Mouse (Mus musculus): ENCODE data around the gene Pde1a. TPM values are rescaled to one million over a fixed set of nuclear protein-coding genes. Genes with fewer than 3 reads are reported as not detected.

Pde1a gene
- polyA plus RNA-seq, 1 experiment: 19.9 TPM

- Histone ChIP-seq H3K27ac (ENCODE audit: insufficient read depth, low read length) (no peak overlapping the region), H3K4me3 (ENCODE audit: insufficient read depth, low read length) (no peak overlapping the region), H3K4me1 (ENCODE audit: control insufficient read depth, insufficient read depth, low read length) (0 out of 2 replicates have a peak, but pooled peaks cover 3% of the 10 kb centered on the region)
- TF ChIP-seq CTCF (IDR thresholded peaks at IDR 0.05; ENCODE audit: borderline replicate concordance, insufficient read depth, low read length): no peak
- no peak for TF ChIP-seq POLR2A (IDR thresholded peaks at IDR 0.05; ENCODE audit: low read depth, low read length)
Observed at GRCm38 (mm10) chr2:80056062-80056461, 73.2 kb downstream of the Pde1a start.

GRCm38 (mm10) chr2:80054042-80054441 lies 75.2 kb downstream of the Pde1a start:
- 0 out of 2 replicates have a peak, but pooled peaks cover 3% of the 10 kb centered on the region for H3K4me1 ChIP-seq (ENCODE audit: control insufficient read depth, insufficient read depth, low read length)
- TF ChIP-seq POLR2A (IDR thresholded peaks at IDR 0.05; ENCODE audit: low read depth, low read length) (no peak), CTCF (IDR thresholded peaks at IDR 0.05; ENCODE audit: borderline replicate concordance, insufficient read depth, low read length) (no peak)
- H3K27ac ChIP-seq (ENCODE audit: insufficient read depth, low read length): no peak overlapping the region
- no peak overlapping the region for H3K4me3 ChIP-seq (ENCODE audit: insufficient read depth, low read length)

GRCm38 (mm10) chr2:80046751-80047513 lies 82.3 kb downstream of the Pde1a start:
- Histone ChIP-seq H3K4me1 (ENCODE audit: control insufficient read depth, insufficient read depth, low read length) (peaks cover 6% of the 10 kb centered on the region), H3K4me3 (ENCODE audit: insufficient read depth, low read length) (no peak overlapping the region), H3K27ac (ENCODE audit: insufficient read depth, low read length) (peak overlapping the region; percentile 95)
- TF ChIP-seq POLR2A (IDR thresholded peaks at IDR 0.05; ENCODE audit: low read depth, low read length) (0 out of 2 replicates have a peak, but pooled peaks have one; percentile 11), CTCF (IDR thresholded peaks at IDR 0.05; ENCODE audit: borderline replicate concordance, insufficient read depth, low read length) (no peak)

GRCm38 (mm10) chr2:80038642-80039445 lies 90.4 kb downstream of the Pde1a start:
- Histone ChIP-seq H3K27ac (ENCODE audit: insufficient read depth, low read length) (peak overlapping the region; percentile 62), H3K4me1 (ENCODE audit: control insufficient read depth, insufficient read depth, low read length) (no peaks in the 10 kb centered on the region), H3K4me3 (ENCODE audit: insufficient read depth, low read length) (peak overlapping the region; percentile 9; the same call in 1 of the 2 replicates)
- TF ChIP-seq POLR2A (IDR thresholded peaks at IDR 0.05; ENCODE audit: low read depth, low read length): peak; percentile 38; the same call in 1 of the 2 replicates
- TF ChIP-seq CTCF (IDR thresholded peaks at IDR 0.05; ENCODE audit: borderline replicate concordance, insufficient read depth, low read length): no peak

- H3K4me1 ChIP-seq (ENCODE audit: control insufficient read depth, insufficient read depth, low read length): no peaks in the 10 kb centered on the region
- H3K4me3 ChIP-seq (ENCODE audit: insufficient read depth, low read length): peak overlapping the region; percentile 9; the same call in 1 of the 2 replicates
- peak overlapping the region; percentile 62; the same call in 1 of the 2 replicates for H3K27ac ChIP-seq (ENCODE audit: insufficient read depth, low read length)
- TF ChIP-seq POLR2A (IDR thresholded peaks at IDR 0.05; ENCODE audit: low read depth, low read length) (no peak), CTCF (IDR thresholded peaks at IDR 0.05; ENCODE audit: borderline replicate concordance, insufficient read depth, low read length) (no peak)
Observed at GRCm38 (mm10) chr2:80037971-80038370, 91.3 kb downstream of the Pde1a start.

- no peak for TF ChIP-seq POLR2A (IDR thresholded peaks at IDR 0.05; ENCODE audit: low read depth, low read length)
- TF ChIP-seq CTCF (IDR thresholded peaks at IDR 0.05; ENCODE audit: borderline replicate concordance, insufficient read depth, low read length): no peak
Observed at GRCm38 (mm10) chr2:80029051-80029450, 100.2 kb downstream of the Pde1a start.

GRCm38 (mm10) chr2:80026053-80026452 lies 103.2 kb downstream of the Pde1a start:
- no peak for TF ChIP-seq POLR2A (IDR thresholded peaks at IDR 0.05; ENCODE audit: low read depth, low read length)
- TF ChIP-seq CTCF (IDR thresholded peaks at IDR 0.05; ENCODE audit: borderline replicate concordance, insufficient read depth, low read length): no peak
- H3K4me3 ChIP-seq (ENCODE audit: insufficient read depth, low read length): no peak overlapping the region
- no peaks in the 10 kb centered on the region for H3K4me1 ChIP-seq (ENCODE audit: control insufficient read depth, insufficient read depth, low read length)
- H3K27ac ChIP-seq (ENCODE audit: insufficient read depth, low read length): no peak overlapping the region

More at GRCm38 (mm10) chr2:80029051-80029450, 100.2 kb downstream of the Pde1a start:
- Histone ChIP-seq H3K27ac (ENCODE audit: insufficient read depth, low read length) (no peak overlapping the region), H3K4me1 (ENCODE audit: control insufficient read depth, insufficient read depth, low read length) (no peaks in the 10 kb centered on the region), H3K4me3 (ENCODE audit: insufficient read depth, low read length) (no peak overlapping the region)

- Histone ChIP-seq H3K27ac (ENCODE audit: insufficient read depth, low read length) (no peak overlapping the region), H3K4me1 (ENCODE audit: control insufficient read depth, insufficient read depth, low read length) (no peaks in the 10 kb centered on the region), H3K4me3 (ENCODE audit: insufficient read depth, low read length) (no peak overlapping the region)
- TF ChIP-seq POLR2A (IDR thresholded peaks at IDR 0.05; ENCODE audit: low read depth, low read length) (no peak), CTCF (IDR thresholded peaks at IDR 0.05; ENCODE audit: borderline replicate concordance, insufficient read depth, low read length) (no peak)
Observed at GRCm38 (mm10) chr2:80025597-80025996, 103.7 kb downstream of the Pde1a start.

- no peak overlapping the region for H3K27ac ChIP-seq (ENCODE audit: insufficient read depth, low read length)
- TF ChIP-seq CTCF (IDR thresholded peaks at IDR 0.05; ENCODE audit: borderline replicate concordance, insufficient read depth, low read length) (no peak), POLR2A (IDR thresholded peaks at IDR 0.05; ENCODE audit: low read depth, low read length) (no peak)
- H3K4me3 ChIP-seq (ENCODE audit: insufficient read depth, low read length): no peak overlapping the region
- no peaks in the 10 kb centered on the region for H3K4me1 ChIP-seq (ENCODE audit: control insufficient read depth, insufficient read depth, low read length)
Observed at GRCm38 (mm10) chr2:80025038-80025437, 104.2 kb downstream of the Pde1a start.

All from embryonic fibroblast, embryonic 13.5 days (primary cell).